ENCODE assay signal across 8 mouse cellular contexts in the genomic region with DNA sequence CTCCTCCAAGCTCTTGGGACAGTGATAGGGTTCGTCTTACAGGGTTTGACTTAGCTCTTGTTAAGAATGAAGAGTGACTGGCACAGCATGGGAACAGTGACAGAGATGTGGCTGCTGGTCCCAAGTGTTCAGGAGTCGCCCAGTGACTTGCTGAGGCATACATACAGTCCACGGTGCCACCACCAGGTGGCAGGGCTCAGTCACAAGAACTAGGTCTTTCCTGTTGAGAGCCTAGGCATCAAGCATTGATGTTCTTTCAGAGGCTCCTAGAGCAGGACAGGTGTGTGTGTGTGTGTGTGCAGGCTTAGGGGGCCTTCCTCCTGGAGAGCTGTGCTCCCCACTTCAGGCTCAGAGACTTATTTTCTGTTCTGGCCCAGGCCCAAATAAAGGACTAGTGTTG. TPM values are rescaled to one million over a fixed set of nuclear protein-coding genes. Genes with fewer than 3 reads are reported as not detected.
DNase-seq lines count a peak whose midpoint lies in the region; ATAC-seq lines count a peak whose summit lies in the region.

No protein-coding gene starts in this region.

- no peaks in the 10 kb centered on the region for H3K9me3 ChIP-seq in hindbrain, embryonic 16.5 days (ENCODE audit: control insufficient read depth, low read length)

- WGBS in hindbrain, embryonic 16.5 days: 24% methylated on average over 3 of the region's 3 CpGs

- H3K36me3 ChIP-seq in hindbrain, embryonic 16.5 days (ENCODE audit: control insufficient read depth, insufficient read depth, low read length): no peaks in the 10 kb centered on the region; the same call in 1 of the 2 replicates

- no peak overlapping the region for H3K4me2 ChIP-seq in hindbrain, embryonic 16.5 days (ENCODE audit: low read length)

- no peak overlapping the region for H3K9ac ChIP-seq in hindbrain, embryonic 16.5 days (ENCODE audit: low read depth, low read length)

- H3K27ac ChIP-seq in hindbrain, embryonic 16.5 days (ENCODE audit: low read depth, low read length): no peak overlapping the region

- no peak overlapping the region for H3K4me3 ChIP-seq in hindbrain, embryonic 16.5 days (ENCODE audit: low read length)

- H3K4me1 ChIP-seq in hindbrain, embryonic 16.5 days (ENCODE audit: control insufficient read depth, insufficient read depth, low read depth, low read length): no peaks in the 10 kb centered on the region

- peak; percentile 75 for DNase-seq in T-cell, adult 2 months (ENCODE audit: low spot score)
- DNase-seq in cerebellum, postnatal 14 days: peak; percentile 90 to 92
- peak; percentile 76 to 81 for DNase-seq in frontal cortex, postnatal 10 days (ENCODE audit: low spot score in 2 of 2)
- DNase-seq in layer of hippocampus, postnatal 36 days: peak; percentile 78 to 84
- peak; percentile 80 to 81 for DNase-seq in lung, postnatal 4 days
- peak; percentile 88 for DNase-seq in right cerebral cortex, postnatal 4 days
- no peak for DNase-seq in yolk sac, embryonic 10.5 days (ENCODE audit: low spot score)

- ATAC-seq in hindbrain, embryonic 16.5 days: peak; percentile 74

- H3K27me3 ChIP-seq in hindbrain, embryonic 16.5 days (replicated peaks; ENCODE audit: control insufficient read depth, insufficient read depth, low read length): no peaks in the 10 kb centered on the region

RNA-seq across cellular contexts. Expression of a gene that starts 8.0 kb away (rescaled TPM):
- polyA plus RNA-seq in hindbrain, embryonic 16.5 days (2015; fragmentation: Nextera tagmentation; extraction: Ambion mirVana): 8.9 and 9.7 TPM in 2 replicates
- 10 to 100 TPM; 10.6 to 12.2 TPM for total RNA-seq in layer of hippocampus, postnatal 36 days (2021)

RNA-seq across cellular contexts. Expression of a gene that starts 40.4 kb away (rescaled TPM):
- 105 and 112 TPM in 2 replicates for polyA plus RNA-seq in hindbrain, embryonic 16.5 days (2015; fragmentation: Nextera tagmentation; extraction: Ambion mirVana)
- 100 to 1,000 TPM; 138 to 142 TPM for total RNA-seq in layer of hippocampus, postnatal 36 days (2021)
